Mouse (Mus musculus): ENCODE measurements around the gene Padi6. TPM values are rescaled to one million over a fixed set of nuclear protein-coding genes. Genes with fewer than 3 reads are reported as not detected.

Gene Padi6
- total RNA-seq, 2 experiments from 2014 or later = not detected

DNA sequence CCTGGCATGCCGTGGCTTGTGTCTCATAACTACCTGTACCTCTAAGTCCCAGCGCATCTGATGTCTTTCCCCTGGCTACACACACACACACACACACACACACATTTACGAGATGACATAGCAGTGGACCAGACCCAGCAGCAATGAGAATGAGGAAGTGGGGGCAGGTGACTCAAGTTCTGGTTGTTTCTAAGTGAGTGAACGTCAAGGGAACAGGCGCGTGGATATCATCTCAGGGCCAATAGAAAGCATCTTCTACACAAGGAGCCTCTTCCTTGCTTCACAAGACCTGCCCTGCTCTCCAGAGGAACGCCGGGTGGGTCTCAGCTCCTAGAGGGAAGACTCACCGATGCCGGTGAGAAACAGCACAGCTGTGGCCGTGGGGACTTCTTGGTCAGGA, 1.8 kb downstream of the Padi6 start:
- Histone ChIP-seq H3K4me3 (no peak overlapping the region), H3K27ac (no peak overlapping the region)
- DNase-seq (ENCODE audit: low spot score in 2 of 2) = no peak
- TF ChIP-seq CTCF (conservative IDR thresholded peaks at IDR 0.05) = no peak

DNA sequence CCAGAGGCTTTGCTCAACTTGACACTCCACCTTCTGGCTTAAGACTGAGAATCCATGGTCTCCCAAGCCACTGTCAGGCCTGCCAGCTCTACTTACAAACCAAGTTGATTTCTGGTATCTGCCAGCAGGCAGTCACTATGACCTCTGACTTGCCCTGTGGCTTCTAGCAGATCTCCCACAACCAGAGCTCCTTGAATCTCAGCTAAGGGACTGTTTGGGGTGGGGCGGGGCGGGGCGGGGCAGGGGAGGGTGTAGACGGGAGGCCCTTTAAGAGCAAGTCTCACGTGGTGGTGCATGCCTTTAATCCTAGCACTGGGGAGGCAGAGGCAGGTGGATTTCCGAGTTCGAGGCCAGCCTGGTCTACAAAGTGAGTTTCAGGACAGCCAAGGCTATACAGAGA, 9.6 kb downstream of the Padi6 start:
- no peak overlapping the region for H3K27ac ChIP-seq
- H3K4me3 ChIP-seq = no peak overlapping the region
- DNase-seq (ENCODE audit: low spot score in 2 of 2) = no peak
- no peak for TF ChIP-seq CTCF (conservative IDR thresholded peaks at IDR 0.05)

DNA sequence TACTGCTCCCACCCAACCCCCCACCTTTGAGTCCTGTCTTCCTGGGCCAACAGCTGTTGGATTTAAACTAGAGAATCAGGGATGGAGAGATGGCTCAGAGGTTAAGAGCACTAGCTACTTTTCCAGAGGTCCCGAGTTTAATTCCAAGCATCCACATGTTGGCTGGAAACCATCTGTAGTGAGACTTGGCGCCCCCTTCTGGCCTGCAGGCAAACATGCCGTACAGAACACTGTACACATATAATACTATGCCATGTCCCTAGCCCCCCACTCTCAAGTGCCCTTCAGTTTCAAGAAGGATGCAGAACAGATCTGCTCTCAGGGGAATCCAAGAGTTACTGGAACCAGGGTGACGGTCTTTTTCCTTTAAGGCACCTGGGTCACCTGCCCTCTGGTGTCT, 10.8 kb downstream of the Padi6 start:
- H3K27ac ChIP-seq = no peak overlapping the region
- no peak overlapping the region for H3K4me3 ChIP-seq
- no peak for DNase-seq (ENCODE audit: low spot score in 2 of 2)
- TF ChIP-seq CTCF (conservative IDR thresholded peaks at IDR 0.05) = peak; percentile 42

- no peak for TF ChIP-seq CTCF (conservative IDR thresholded peaks at IDR 0.05)
- DNase-seq (ENCODE audit: low spot score in 2 of 2) = no peak
- Histone ChIP-seq H3K4me3 (no peak overlapping the region), H3K27ac (no peak overlapping the region)
These were observed 15.5 kb downstream of the Padi6 start for GRCm38 (mm10) chr4:140726907-140727306.

DNA sequence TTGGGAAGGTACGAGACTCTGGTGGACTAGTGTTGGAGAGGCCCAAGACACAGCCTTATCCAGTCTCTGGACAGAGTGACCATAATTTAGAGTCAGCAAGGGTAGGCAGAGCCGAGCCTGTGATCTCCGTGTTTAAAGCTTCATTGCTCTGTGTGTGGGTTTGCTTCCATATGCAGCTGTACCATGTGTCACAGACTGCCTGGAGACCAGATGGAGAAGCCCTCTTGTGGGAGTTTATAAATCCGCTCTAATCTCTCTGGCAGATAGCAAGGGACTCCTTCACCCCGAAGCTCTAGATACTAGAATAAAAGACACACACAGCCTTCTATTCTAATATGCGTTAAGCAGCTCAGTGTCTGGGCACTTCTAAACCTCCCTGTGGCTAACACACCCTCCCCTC, 17.7 kb downstream of the Padi6 start:
- peak; percentile 23 for TF ChIP-seq CTCF (conservative IDR thresholded peaks at IDR 0.05)
- DNase-seq (ENCODE audit: low spot score in 2 of 2) = peak; percentile 55 to 69
- no peak overlapping the region for H3K4me3 ChIP-seq
- H3K27ac ChIP-seq = peak overlapping the region; percentile 78

DNA sequence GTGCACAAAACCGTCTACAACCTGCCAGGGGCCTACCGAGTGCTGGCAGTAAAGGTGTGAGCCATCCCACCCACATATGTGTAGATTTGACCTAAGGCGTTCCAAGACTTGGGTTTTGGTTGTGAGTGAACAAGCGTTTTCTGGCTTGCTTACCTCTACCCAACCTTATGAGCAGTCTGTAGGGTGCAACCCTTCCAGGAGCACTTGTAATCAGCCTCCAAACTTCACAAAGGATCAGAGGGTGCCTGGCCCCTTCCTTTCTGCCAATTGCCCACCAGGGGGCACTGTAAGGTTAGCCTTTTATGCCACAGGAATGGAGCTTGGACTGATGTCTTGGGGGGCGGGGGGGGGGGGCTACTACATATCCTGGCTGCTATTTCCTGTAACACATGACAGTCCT, 18.6 kb downstream of the Padi6 start:
- TF ChIP-seq CTCF (conservative IDR thresholded peaks at IDR 0.05) = peak; percentile 76
- H3K27ac ChIP-seq = peak overlapping the region; percentile 78; the same call in 1 of the 2 replicates
- DNase-seq (ENCODE audit: low spot score in 2 of 2) = peak in 1 of 2 experiments; percentile 46
- H3K4me3 ChIP-seq = no peak overlapping the region

DNA sequence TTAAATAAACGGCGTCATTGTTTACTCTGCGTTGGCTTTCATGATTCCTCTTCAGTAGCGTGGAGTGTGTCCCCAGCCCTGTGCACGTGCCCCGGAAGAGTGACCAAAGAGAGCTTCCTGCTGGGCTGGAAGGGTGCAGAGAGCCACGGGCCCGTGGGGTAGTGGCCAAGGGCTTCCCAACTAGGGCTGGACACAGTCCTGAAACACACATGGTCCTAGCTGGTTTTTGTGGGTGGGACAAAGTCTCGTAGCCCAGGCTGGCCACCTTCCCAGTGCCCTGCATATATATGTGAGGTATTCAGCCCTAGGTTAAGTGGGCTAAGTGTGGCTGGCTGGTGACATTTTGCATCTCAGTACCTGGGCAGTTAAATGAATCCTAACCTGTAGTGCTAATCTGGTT, 19.3 kb downstream of the Padi6 start:
- Histone ChIP-seq H3K4me3 (no peak overlapping the region), H3K27ac (no peak overlapping the region)
- DNase-seq (ENCODE audit: low spot score in 2 of 2) = no peak
- TF ChIP-seq CTCF (conservative IDR thresholded peaks at IDR 0.05) = no peak

- no peak overlapping the region for H3K4me3 ChIP-seq
- no peak for TF ChIP-seq CTCF (conservative IDR thresholded peaks at IDR 0.05)
- H3K27ac ChIP-seq = no peak overlapping the region
- no peak for DNase-seq (ENCODE audit: low spot score in 2 of 2)
These were observed 19.7 kb downstream of the Padi6 start for GRCm38 (mm10) chr4:140722710-140723109.

GRCm38 (mm10) chr4:140721968-140722490, 20.4 kb downstream of the Padi6 start:
- DNase-seq (ENCODE audit: low spot score in 2 of 2) = no peak
- no peak overlapping the region for H3K27ac ChIP-seq
- H3K4me3 ChIP-seq = no peak overlapping the region
- no peak for TF ChIP-seq CTCF (conservative IDR thresholded peaks at IDR 0.05)

DNA sequence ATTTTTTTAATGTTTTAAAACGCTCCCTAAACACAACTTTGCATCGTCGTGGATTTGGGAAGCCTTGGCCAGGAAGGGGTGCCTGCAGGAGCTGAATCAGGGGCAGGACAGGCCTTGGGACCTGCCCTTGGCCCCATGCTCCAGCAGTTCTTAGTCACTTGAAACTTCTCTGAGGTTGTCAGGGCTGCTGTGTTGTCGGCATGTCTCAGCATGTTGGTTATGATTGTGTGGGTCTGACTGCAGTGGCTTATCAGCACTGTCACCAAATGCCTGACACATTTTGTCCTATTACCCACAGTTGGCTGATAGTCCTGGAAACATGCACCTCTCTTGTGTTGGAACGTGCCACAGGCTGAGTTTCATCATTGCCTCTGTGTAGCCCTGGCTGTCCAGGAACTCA, 22.4 kb downstream of the Padi6 start:
- Histone ChIP-seq H3K27ac (no peak overlapping the region), H3K4me3 (no peak overlapping the region)
- DNase-seq (ENCODE audit: low spot score in 2 of 2) = no peak
- TF ChIP-seq CTCF (conservative IDR thresholded peaks at IDR 0.05) = no peak

- no peak overlapping the region for H3K27ac ChIP-seq
- no peak for TF ChIP-seq CTCF (conservative IDR thresholded peaks at IDR 0.05)
- H3K4me3 ChIP-seq = no peak overlapping the region
- DNase-seq (ENCODE audit: low spot score in 2 of 2) = no peak
These were observed 24.0 kb downstream of the Padi6 start for GRCm38 (mm10) chr4:140718436-140718835.

- Histone ChIP-seq H3K27ac (no peak overlapping the region), H3K4me3 (no peak overlapping the region)
- TF ChIP-seq CTCF (conservative IDR thresholded peaks at IDR 0.05) = no peak
- DNase-seq (ENCODE audit: low spot score in 2 of 2) = no peak
These were observed 25.4 kb downstream of the Padi6 start for GRCm38 (mm10) chr4:140716994-140717393.

DNA sequence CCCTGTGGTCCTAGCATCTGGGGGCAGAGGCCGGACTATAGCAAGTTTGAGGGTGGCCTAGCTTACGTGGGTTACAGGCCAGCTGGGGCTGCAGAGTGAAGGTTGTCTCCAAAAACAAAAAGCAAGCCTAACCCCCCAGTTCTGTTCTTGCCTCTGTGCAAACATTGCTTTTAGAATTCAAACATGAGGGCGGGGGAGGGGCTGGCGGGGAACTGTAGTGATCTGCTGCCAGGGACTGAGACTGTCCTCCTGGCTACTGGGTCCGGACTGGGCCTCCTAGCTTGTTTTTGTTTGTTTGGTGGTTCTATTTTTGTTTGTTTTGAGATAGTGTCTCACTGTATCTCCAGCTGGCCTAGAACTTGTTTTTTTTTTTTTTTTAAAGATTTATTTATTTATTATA, 27.9 kb downstream of the Padi6 start:
- DNase-seq (ENCODE audit: low spot score in 2 of 2) = no peak
- peak overlapping the region; percentile 88 for H3K27ac ChIP-seq
- TF ChIP-seq CTCF (conservative IDR thresholded peaks at IDR 0.05) = no peak
- peak overlapping the region; percentile 33; the same call in 1 of the 2 replicates for H3K4me3 ChIP-seq

DNA sequence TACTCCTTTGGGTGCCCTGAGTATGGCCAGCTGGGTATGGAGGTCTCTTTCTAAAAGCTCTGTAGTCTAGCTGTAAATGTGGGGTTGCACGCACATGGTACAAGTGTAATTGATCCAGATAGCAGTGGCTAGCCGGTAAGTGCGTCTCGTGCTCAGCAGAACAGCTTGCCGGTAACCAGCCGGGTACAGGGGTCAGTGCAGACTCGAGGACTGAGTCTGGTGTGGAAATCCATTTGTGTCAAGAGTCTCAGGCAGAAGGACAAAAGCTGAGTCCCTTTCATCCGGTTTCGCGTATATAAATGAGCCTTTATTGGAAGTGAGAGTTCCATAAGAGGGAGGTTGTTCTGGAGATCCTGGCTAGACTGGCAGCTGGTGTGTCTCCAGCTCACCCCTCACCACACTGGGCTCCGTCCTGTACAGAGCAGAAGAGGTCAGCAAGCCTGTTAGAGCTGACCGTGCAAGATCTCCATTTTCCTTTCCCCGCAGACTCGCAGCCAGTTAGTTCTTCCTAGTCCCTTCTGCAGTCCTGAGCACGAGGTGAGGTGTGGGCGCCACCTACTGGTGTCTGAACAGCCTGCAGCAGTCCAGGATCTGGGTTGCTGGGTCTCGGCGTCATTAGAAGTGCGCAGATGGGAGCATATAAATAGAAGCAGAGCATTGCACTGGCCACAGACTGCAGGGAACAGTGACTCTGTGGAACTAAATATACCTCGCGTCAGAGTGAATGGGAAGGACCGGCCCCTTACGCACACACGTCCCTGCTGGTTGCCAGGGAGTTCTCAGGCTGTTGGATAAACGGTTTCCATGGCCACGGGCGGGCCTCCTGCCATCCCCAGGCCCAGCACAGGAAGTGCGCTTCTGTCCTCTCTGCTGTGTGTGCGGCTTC, 28.7 kb downstream of the Padi6 start:
- Histone ChIP-seq H3K27ac (peak overlapping the region; percentile 88), H3K4me3 (peak overlapping the region; percentile 33; the same call in 1 of the 2 replicates)
- peak; percentile 95 to 97 for DNase-seq (ENCODE audit: low spot score in 2 of 2)
- TF ChIP-seq CTCF (conservative IDR thresholded peaks at IDR 0.05) = peak; percentile 96
